Mouse (Mus musculus) ES-E14 (cell line): ENCODE measurements at regions not wholly inside any gene's neighbourhood (a gene's known extent, or its start where the extent isn't known, plus 50 kb on each side); places are given as distances from the start of the nearest gene placed in this dataset.

Experiments
- DNase-seq: peaks from one replicate; pipeline ENCODE4 v3.0.0-alpha.2; 2013; ENCODE audit warnings: low read depth, low spot score
- H3K27ac ChIP-seq: 2 replicates; pipeline ENCODE4 v1.5.1; 2012; ENCODE audit warnings: low read depth, mild to moderate bottlenecking, low read length, moderate library complexity, mixed read lengths; ENCODE audit not compliant: poor library complexity, insufficient read depth, severe bottlenecking
- H3K36me3 ChIP-seq: 2 replicates; pipeline ENCODE4 v1.6.1; 2012; ENCODE audit warnings: mild to moderate bottlenecking, low read length, moderate library complexity, mixed read lengths; ENCODE audit not compliant: control insufficient read depth, poor library complexity, insufficient read depth, severe bottlenecking
- H3K4me1 ChIP-seq, 2 experiments: fragments of 150-350 bp in 1 of 2; sonication (generic) in 1 of 2; 2 replicates each; pipeline ENCODE4 v1.6.1; 2012; ENCODE audit warnings: low read length in 2 of 2, mild to moderate bottlenecking in 1 of 2, mixed read lengths in 1 of 2; ENCODE audit not compliant: control insufficient read depth in 2 of 2, insufficient read depth in 2 of 2, poor library complexity in 1 of 2
- H3K4me3 ChIP-seq, 2 experiments: fragments of 150-350 bp in 1 of 2; sonication (generic) in 1 of 2; 2 replicates each; pipeline ENCODE4 v1.5.1; 2012; ENCODE audit warnings: low read length in 2 of 2, low read depth in 1 of 2, mild to moderate bottlenecking in 1 of 2, mixed read lengths in 1 of 2; ENCODE audit not compliant: insufficient read depth in 1 of 2, poor library complexity in 1 of 2, severe bottlenecking in 1 of 2
- H3K9ac ChIP-seq: 2 replicates; pipeline ENCODE4 v1.6.1; 2012; ENCODE audit warnings: low read depth, mild to moderate bottlenecking, low read length, mixed read lengths; ENCODE audit not compliant: poor library complexity, insufficient read depth, severe bottlenecking
- H3K9me3 ChIP-seq: fragments of 150-350 bp; sonication (generic); 2 replicates; pipeline ENCODE4 v1.6.1; 2012; ENCODE audit warnings: low read depth, mild to moderate bottlenecking, low read length; ENCODE audit not compliant: control insufficient read depth, insufficient read depth
- CHD2 ChIP-seq: IDR thresholded peaks from 2 replicates; pipeline ENCODE4 v1.6.1; 2014; ENCODE audit warnings: mild to moderate bottlenecking, low read depth, low read length, inconsistent platforms
- HCFC1 ChIP-seq: IDR thresholded peaks from 2 replicates; pipeline ENCODE4 v1.6.1; 2012; ENCODE audit warnings: low read length, inconsistent platforms, borderline replicate concordance; ENCODE audit not compliant: insufficient read depth
- MAFK ChIP-seq: IDR thresholded peaks from 2 replicates; pipeline ENCODE4 v1.6.1; 2014; ENCODE audit warnings: mild to moderate bottlenecking, low read depth, low read length, inconsistent platforms; ENCODE audit not compliant: insufficient read depth
- ZC3H11A ChIP-seq: IDR thresholded peaks from 2 replicates; pipeline ENCODE4 v1.6.1; 2012; ENCODE audit warnings: low read depth, mild to moderate bottlenecking, inconsistent platforms, low read length, borderline replicate concordance
- ZNF384 ChIP-seq: IDR thresholded peaks from 2 replicates; pipeline ENCODE4 v1.6.1; 2012; ENCODE audit warnings: low read depth, low read length, inconsistent platforms
- in situ Hi-C, 2 experiments: fragments of 600-800 bp; cut with MboI; formaldehyde crosslinking; loops; one replicate each; pipeline ENCODE4 v1.15.1; 2025; ENCODE audit warnings: low sequenced_read_pairs in 2 of 2, inconsistent platforms in 1 of 2; ENCODE audit not compliant: unreplicated experiment in 2 of 2

- no peaks in the 10 kb centered on the region for H3K9me3 ChIP-seq
- no peak overlapping the region for H3K9ac ChIP-seq
- no peaks in the 10 kb centered on the region for H3K36me3 ChIP-seq
- no peak for DNase-seq
- no peak for TF ChIP-seq CHD2
- TF ChIP-seq ZC3H11A, result no peak
- no peak for TF ChIP-seq ZNF384
- no peak for TF ChIP-seq HCFC1
- H3K27ac ChIP-seq, result no peak overlapping the region
- no peaks in the 10 kb centered on the region for H3K4me1 ChIP-seq
- no peak overlapping the region for H3K4me3 ChIP-seq
- in situ Hi-C loops, result no loop called here
Measured at GRCm38 (mm10) chr10:17395495-17396224, 327.4 kb upstream of the Cited2 start.

- Histone ChIP-seq H3K27ac (no peak overlapping the region), H3K4me3 (no peak overlapping the region), H3K36me3 (no peaks in the 10 kb centered on the region), H3K9ac (no peak overlapping the region), H3K9me3 (no peaks in the 10 kb centered on the region), H3K4me1 (no peaks in the 10 kb centered on the region)
- no peak for TF ChIP-seq ZNF384
- DNase-seq, result no peak
- in situ Hi-C loops, result no loop called here
Measured at GRCm38 (mm10) chr10:17403899-17404298, 319.1 kb upstream of the Cited2 start.

- H3K9ac ChIP-seq, result no peak overlapping the region
- H3K9me3 ChIP-seq, result no peaks in the 10 kb centered on the region
- TF ChIP-seq HCFC1, result no peak
- TF ChIP-seq ZC3H11A, result no peak
- no peak for TF ChIP-seq MAFK
- no peak for TF ChIP-seq ZNF384
- TF ChIP-seq CHD2, result no peak
- in situ Hi-C loops, result no loop called here
- DNase-seq, result no peak
- no peak overlapping the region for H3K4me3 ChIP-seq
- H3K27ac ChIP-seq, result no peak overlapping the region
- no peaks in the 10 kb centered on the region for H3K36me3 ChIP-seq
- H3K4me1 ChIP-seq, result no peaks in the 10 kb centered on the region
Measured at GRCm38 (mm10) chr10:17407854-17408606, 315.0 kb upstream of the Cited2 start.

GRCm38 (mm10) chr10:17408781-17409180 lies 314.2 kb upstream of the Cited2 start:
- no peak for DNase-seq
- TF ChIP-seq ZNF384 (no peak), HCFC1 (no peak), MAFK (no peak), CHD2 (no peak)
- Histone ChIP-seq H3K4me1 (no peaks in the 10 kb centered on the region), H3K27ac (no peak overlapping the region), H3K4me3 (no peak overlapping the region), H3K36me3 (no peaks in the 10 kb centered on the region), H3K9me3 (no peaks in the 10 kb centered on the region), H3K9ac (no peak overlapping the region)
- in situ Hi-C loops, result no loop called here
